Mouse (Mus musculus) lung, embryonic 16.5 days (tissue): ENCODE results near the gene Olfr90. TPM values are rescaled to one million over a fixed set of nuclear protein-coding genes. Genes with fewer than 3 reads are reported as not detected.

Experiments used
- ATAC-seq: fragments of 200-750 bp; cut with Nextera tagmentation; 2 replicates; pipeline ENCODE4 v1.8.0; 2017; ENCODE audit warnings: low read depth, mild to moderate bottlenecking, moderate library complexity
- H3K27ac ChIP-seq: fragments of 300-500 bp; sonication (generic); 2 replicates; pipeline ENCODE4 v1.5.1; 2014; ENCODE audit warnings: mild to moderate bottlenecking, control low read depth, low read length
- H3K27me3 ChIP-seq: fragments of 300-500 bp; sonication (generic); 2 replicates; pipeline ENCODE4 v1.6.1; 2014; ENCODE audit warnings: low read depth, low read length, mixed read lengths; ENCODE audit not compliant: control insufficient read depth, insufficient read depth
- H3K36me3 ChIP-seq: fragments of 300-500 bp; sonication (generic); 2 replicates; pipeline ENCODE4 v1.6.1; 2014; ENCODE audit warnings: low read length; ENCODE audit not compliant: control insufficient read depth, insufficient read depth
- H3K4me1 ChIP-seq: fragments of 300-500 bp; sonication (generic); replicated peaks from 2 replicates; pipeline ENCODE4 v1.6.1; 2014; ENCODE audit warnings: low read length, mixed read lengths; ENCODE audit not compliant: control insufficient read depth, insufficient read depth
- H3K4me2 ChIP-seq: fragments of 300-500 bp; sonication (generic); 2 replicates; pipeline ENCODE4 v1.6.1; 2014; ENCODE audit warnings: low read depth, low read length, control low read depth
- H3K4me3 ChIP-seq: fragments of 300-500 bp; sonication (generic); 2 replicates; pipeline ENCODE4 v1.5.1; 2014; ENCODE audit warnings: mild to moderate bottlenecking, low read length, control low read depth
- H3K9ac ChIP-seq: fragments of 300-500 bp; sonication (generic); 2 replicates; pipeline ENCODE4 v1.6.1; 2014; ENCODE audit warnings: low read length, control low read depth
- H3K9me3 ChIP-seq: fragments of 300-500 bp; sonication (generic); 2 replicates; pipeline ENCODE4 v1.6.1; 2016; ENCODE audit warnings: low read length; ENCODE audit not compliant: control insufficient read depth
- WGBS: fragments of 180-500 bp; shearing (Covaris S2); extraction: QIAGEN DNeasy Blood & Tissue Kit; methylation state at CpG from one replicate; pipeline ENCODE4 v1.1.7; 2014; 5-methylcytosine and 5-hydroxymethylcytosine counted together
- polyA plus RNA-seq: library from polyadenylated mRNA; unstranded; fragments of >200 nt; fragmentation: Nextera tagmentation; extraction: Ambion mirVana; gene quantifications from 2 replicates; pipeline ENCODE4 v1.2.1, GENCODE M21; 2015

Gene Olfr90
- polyA plus RNA-seq, 1 experiment from 2014 or later, result not detected

GRCm38 (mm10) chr17:37065993-37066392 is 22.3 kb downstream of the Olfr90 start:
- no peak overlapping the region for H3K4me3 ChIP-seq
- no peak overlapping the region for H3K27ac ChIP-seq
- no peak for ATAC-seq
- no peaks in the 10 kb centered on the region for H3K27me3 ChIP-seq
- no peak overlapping the region for H3K4me2 ChIP-seq
- no peaks in the 10 kb centered on the region for H3K4me1 ChIP-seq
- no peak overlapping the region for H3K9ac ChIP-seq
- no peaks in the 10 kb centered on the region for H3K9me3 ChIP-seq
- WGBS, result 95% methylated on average over 2 of the region's 2 CpGs
- peaks cover 47% of the 10 kb centered on the region for H3K36me3 ChIP-seq

DNA sequence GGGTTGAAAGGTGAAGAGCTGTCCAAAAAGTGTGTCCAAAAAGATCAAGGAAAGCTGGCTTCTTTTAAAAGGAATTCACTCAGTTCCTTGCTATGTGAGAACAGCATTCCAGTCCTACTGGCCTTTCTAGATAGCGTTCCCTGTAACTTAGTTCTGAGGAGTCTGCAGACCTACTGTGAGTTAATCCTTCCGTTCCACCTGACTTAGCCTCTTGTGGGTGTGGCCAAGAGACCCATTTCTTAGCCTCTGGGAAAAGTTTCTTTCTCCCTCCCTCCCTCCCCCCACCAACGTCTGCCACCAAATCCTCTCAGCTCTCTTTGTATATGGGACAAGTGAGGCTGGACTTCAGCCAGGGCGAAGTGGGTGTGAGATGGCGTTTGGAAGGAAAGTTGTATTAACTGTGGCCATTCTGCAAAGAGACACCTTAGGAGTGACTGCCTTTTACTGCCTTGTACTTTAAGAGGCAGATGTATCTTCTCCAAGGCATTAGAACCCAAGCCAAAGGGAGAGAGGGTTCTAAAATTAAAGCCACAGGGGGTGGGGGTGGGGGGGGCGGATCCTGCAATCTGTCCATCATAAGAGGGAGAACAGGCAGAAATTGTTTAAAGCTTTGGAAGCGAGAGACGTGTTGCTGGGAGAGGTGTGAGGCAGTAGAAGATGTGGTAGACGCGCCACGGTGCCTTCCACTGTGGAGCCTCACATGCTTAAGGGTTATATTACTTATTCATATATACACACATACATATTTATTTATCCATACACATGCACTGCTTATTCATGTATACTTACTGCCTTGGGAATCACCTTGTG is 24.4 kb downstream of the Olfr90 start:
- Histone ChIP-seq H3K36me3 (peaks cover 44% of the 10 kb centered on the region), H3K4me1 (no peaks in the 10 kb centered on the region), H3K27ac (no peak overlapping the region), H3K9ac (no peak overlapping the region), H3K27me3 (no peaks in the 10 kb centered on the region), H3K4me3 (no peak overlapping the region), H3K9me3 (no peaks in the 10 kb centered on the region), H3K4me2 (no peak overlapping the region)
- 63% methylated on average over 11 of the region's 11 CpGs for WGBS
- peak; percentile 52 for ATAC-seq

DNA sequence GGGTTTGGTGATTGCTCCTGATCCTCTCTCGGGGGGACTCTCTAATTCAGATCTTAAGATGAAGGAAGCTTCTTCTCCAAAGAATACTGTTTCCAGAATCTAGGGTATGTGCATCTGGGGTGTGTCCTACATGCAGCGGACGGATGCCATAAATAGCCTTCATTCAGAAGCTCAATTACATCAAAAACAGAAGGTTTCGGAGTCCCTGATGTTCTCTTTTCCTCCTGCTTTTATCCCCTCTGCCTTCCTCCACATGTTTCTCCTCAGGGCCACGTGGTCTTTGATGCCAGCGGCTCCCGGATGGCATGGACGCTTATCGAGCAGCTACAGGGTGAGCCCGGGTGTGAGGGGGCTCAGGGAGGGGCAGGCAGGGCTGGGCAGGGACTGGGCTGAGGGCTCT is 25.2 kb downstream of the Olfr90 start:
- H3K36me3 ChIP-seq, result peaks cover 43% of the 10 kb centered on the region
- no peaks in the 10 kb centered on the region for H3K9me3 ChIP-seq
- no peak for ATAC-seq
- H3K4me2 ChIP-seq, result no peak overlapping the region
- no peaks in the 10 kb centered on the region for H3K27me3 ChIP-seq
- H3K4me1 ChIP-seq, result no peaks in the 10 kb centered on the region
- no peak overlapping the region for H3K27ac ChIP-seq
- H3K9ac ChIP-seq, result no peak overlapping the region
- H3K4me3 ChIP-seq, result no peak overlapping the region
- WGBS, result 70% methylated on average over 10 of the region's 10 CpGs

DNA sequence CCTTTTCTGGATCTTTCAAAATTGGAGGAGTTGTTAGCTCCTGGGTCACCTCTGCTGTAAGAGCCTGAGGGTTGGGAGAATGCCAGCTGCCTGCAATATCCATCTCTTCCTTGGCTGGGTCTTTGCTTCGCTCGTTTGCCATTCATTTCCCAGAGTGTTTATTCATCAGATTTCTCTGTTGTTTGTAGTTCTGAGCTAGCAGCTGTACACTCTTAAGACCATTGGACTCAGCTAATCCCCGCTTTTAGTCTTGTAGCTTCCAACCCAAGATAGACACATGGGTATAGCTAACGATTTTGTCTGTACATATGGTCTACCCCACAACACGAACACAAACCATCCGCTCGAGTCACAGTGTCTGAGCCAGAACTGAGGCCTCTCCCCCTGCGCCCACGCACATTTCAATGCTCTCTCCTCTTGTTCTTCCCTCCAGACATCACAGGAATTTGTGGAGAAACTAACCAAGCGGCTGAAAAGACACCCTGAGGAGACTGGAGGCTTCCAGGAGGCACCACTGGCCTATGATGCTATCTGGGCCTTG is 26.1 kb downstream of the Olfr90 start:
- peaks cover 35% of the 10 kb centered on the region for H3K36me3 ChIP-seq
- no peak overlapping the region for H3K9ac ChIP-seq
- ATAC-seq, result no peak
- no peaks in the 10 kb centered on the region for H3K9me3 ChIP-seq
- WGBS, result 84% methylated on average over 10 of the region's 10 CpGs
- H3K4me1 ChIP-seq, result no peaks in the 10 kb centered on the region
- H3K27ac ChIP-seq, result no peak overlapping the region
- no peaks in the 10 kb centered on the region for H3K27me3 ChIP-seq
- no peak overlapping the region for H3K4me3 ChIP-seq
- no peak overlapping the region for H3K4me2 ChIP-seq

GRCm38 (mm10) chr17:37061435-37061834 is 26.9 kb downstream of the Olfr90 start:
- 81% methylated on average over 3 of the region's 3 CpGs for WGBS
- H3K9me3 ChIP-seq, result no peaks in the 10 kb centered on the region
- H3K9ac ChIP-seq, result no peak overlapping the region
- no peak for ATAC-seq
- H3K27ac ChIP-seq, result no peak overlapping the region
- H3K36me3 ChIP-seq, result peaks cover 35% of the 10 kb centered on the region
- no peaks in the 10 kb centered on the region for H3K27me3 ChIP-seq
- no peak overlapping the region for H3K4me3 ChIP-seq
- H3K4me1 ChIP-seq, result no peaks in the 10 kb centered on the region
- H3K4me2 ChIP-seq, result no peak overlapping the region

GRCm38 (mm10) chr17:37056957-37057356 is 31.3 kb downstream of the Olfr90 start:
- Histone ChIP-seq H3K9ac (no peak overlapping the region), H3K27me3 (no peaks in the 10 kb centered on the region), H3K4me1 (no peaks in the 10 kb centered on the region), H3K27ac (no peak overlapping the region), H3K9me3 (no peaks in the 10 kb centered on the region), H3K4me2 (no peak overlapping the region), H3K4me3 (no peak overlapping the region), H3K36me3 (peaks cover 23% of the 10 kb centered on the region)
- 78% methylated on average over 6 of the region's 6 CpGs for WGBS
- ATAC-seq, result no peak

GRCm38 (mm10) chr17:37051745-37052144 is 36.6 kb downstream of the Olfr90 start:
- ATAC-seq, result no peak
- Histone ChIP-seq H3K4me3 (no peak overlapping the region), H3K9me3 (no peaks in the 10 kb centered on the region), H3K4me1 (peaks cover 18% of the 10 kb centered on the region), H3K27me3 (peaks cover 6% of the 10 kb centered on the region; the same call in 1 of the 2 replicates), H3K9ac (no peak overlapping the region), H3K4me2 (no peak overlapping the region), H3K27ac (no peak overlapping the region), H3K36me3 (peaks cover 12% of the 10 kb centered on the region)
- WGBS, result 59% methylated on average over 4 of the region's 4 CpGs

DNA sequence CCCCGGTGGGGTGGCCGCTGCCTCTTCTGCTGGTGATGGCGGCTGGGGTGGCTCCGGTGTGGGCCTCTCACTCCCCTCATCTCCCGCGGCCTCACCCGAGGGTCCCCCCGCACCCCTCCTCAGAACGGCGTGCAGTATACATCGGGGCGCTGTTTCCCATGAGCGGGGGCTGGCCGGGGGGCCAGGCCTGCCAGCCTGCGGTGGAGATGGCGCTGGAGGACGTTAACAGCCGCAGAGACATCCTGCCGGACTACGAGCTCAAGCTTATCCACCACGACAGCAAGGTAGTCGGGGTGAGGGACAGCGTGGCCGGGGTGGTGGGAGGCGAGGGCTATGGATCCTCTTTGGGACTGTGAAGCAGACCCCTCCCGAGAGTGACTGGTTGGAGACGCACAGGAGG is 37.4 kb downstream of the Olfr90 start:
- Histone ChIP-seq H3K4me3 (peak overlapping the region; percentile 59), H3K27ac (no peak overlapping the region), H3K9me3 (no peaks in the 10 kb centered on the region), H3K4me1 (peaks cover 20% of the 10 kb centered on the region), H3K4me2 (peak overlapping the region; percentile 81), H3K9ac (peak overlapping the region; percentile 71), H3K36me3 (peaks cover 5% of the 10 kb centered on the region; the same call in 1 of the 2 replicates), H3K27me3 (peaks cover 6% of the 10 kb centered on the region; the same call in 1 of the 2 replicates)
- peak; percentile 3; the same call in 1 of the 2 replicates for ATAC-seq
- WGBS, result 8% methylated on average over 23 of the region's 27 CpGs

GRCm38 (mm10) chr17:37050399-37050798 is 37.9 kb downstream of the Olfr90 start:
- Histone ChIP-seq H3K9me3 (no peaks in the 10 kb centered on the region), H3K27ac (no peak overlapping the region), H3K4me2 (peak overlapping the region; percentile 81), H3K4me3 (peak overlapping the region; percentile 59), H3K27me3 (peaks cover 6% of the 10 kb centered on the region; the same call in 1 of the 2 replicates), H3K4me1 (peaks cover 21% of the 10 kb centered on the region), H3K9ac (peak overlapping the region; percentile 71), H3K36me3 (0 out of 2 replicates have a peak, but pooled peaks cover 3% of the 10 kb centered on the region)
- peak; percentile 46 for ATAC-seq
- WGBS, result under 1% methylated on average over 22 of the region's 22 CpGs
